Mouse (Mus musculus): ENCODE data around the gene Eaf2. TPM values are rescaled to one million over a fixed set of nuclear protein-coding genes. Genes with fewer than 3 reads are reported as not detected.

Gene Eaf2
- polyA plus RNA-seq, 1 experiment, result 9.2 TPM

DNA sequence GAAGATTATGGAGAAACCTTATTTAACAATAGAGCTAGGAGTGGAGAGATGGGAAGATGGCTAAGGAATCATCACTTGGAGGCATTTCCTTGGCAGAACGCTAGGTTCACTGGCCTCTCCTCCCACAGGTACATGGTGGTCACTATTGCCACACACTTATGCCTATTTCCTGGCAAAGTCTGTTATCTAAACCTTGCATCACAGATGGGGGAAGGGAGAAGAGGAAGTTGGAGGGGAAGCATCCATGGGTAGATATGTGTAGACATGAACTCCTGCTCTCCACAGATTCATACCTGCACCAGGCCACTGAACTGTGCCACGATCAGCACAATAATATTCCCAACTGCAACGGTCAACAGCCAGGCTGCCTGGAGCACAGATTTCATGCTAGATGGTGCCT, 122.8 kb downstream of the Eaf2 start:
- Histone ChIP-seq H3K4me3 (ENCODE audit: insufficient read depth, low read depth, low read length) (no peak overlapping the region), H3K27ac (replicated peaks; ENCODE audit: low read depth, low read length) (no peak overlapping the region), H3K4me1 (ENCODE audit: control insufficient read depth, insufficient read depth, insufficient read length, low read length) (no peaks in the 10 kb centered on the region)

DNA sequence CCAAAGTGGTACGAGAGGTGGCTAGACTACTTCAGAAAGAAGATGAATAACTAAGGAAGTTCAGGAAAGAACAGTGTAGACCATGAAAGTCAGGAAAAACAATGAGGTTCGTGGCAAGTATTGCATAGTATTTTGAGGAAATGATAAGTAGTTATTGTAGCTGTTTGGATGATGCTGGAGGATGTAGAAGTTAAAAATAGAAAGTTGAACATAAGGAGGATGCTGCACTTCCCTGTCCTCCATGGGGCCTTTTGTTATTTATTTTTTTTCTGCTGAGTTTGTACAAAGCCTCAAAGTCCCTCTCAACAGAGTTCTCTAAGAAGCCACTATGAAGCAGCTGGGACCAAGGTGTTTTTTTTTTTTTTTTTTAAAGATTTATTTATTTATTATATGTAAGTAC, 127.0 kb downstream of the Eaf2 start:
- Histone ChIP-seq H3K4me3 (ENCODE audit: insufficient read depth, low read depth, low read length) (no peak overlapping the region), H3K4me1 (ENCODE audit: control insufficient read depth, insufficient read depth, insufficient read length, low read length) (no peaks in the 10 kb centered on the region), H3K27ac (replicated peaks; ENCODE audit: low read depth, low read length) (no peak overlapping the region)

DNA sequence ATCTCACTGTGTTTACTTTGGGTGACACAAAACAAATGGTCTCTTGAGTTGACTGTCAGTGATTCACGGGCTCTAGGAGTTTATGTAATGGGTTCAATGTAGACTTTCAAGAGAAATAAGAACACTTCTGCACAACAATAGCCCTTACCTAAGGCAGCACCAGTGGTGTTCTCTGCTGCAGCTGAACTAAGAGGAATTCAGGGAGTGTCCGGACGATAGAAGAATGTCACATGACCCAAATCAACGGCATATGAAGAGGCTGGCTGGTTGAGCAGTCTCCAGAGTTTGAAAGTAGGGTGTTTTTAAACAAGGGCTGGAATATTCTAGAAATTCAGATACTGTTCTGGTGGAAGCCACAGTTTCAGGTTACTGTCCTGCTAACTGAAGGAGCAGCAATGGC, 127.7 kb downstream of the Eaf2 start:
- no peaks in the 10 kb centered on the region for H3K4me1 ChIP-seq (ENCODE audit: control insufficient read depth, insufficient read depth, insufficient read length, low read length)

DNA sequence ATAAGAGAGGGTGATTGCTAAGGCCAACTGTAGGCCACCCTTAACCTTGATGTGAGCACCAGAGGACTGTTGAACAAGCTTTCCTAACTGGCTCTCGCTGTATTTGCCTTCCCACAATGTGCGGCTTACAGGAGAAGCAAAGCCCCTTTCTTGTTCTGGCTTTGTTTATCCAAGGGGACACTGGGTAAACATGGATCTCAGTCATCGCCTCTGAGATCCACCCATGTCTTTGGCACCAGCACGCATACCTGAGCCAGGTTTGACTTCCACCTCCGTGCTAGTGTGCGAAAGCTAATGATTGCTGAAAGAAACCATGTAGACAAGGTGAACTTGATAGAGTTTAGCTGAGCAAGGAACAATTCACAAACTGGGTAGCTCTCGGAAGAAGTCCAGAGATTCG, 131.2 kb downstream of the Eaf2 start:
- Histone ChIP-seq H3K27ac (replicated peaks; ENCODE audit: low read depth, low read length) (no peak overlapping the region), H3K4me3 (ENCODE audit: insufficient read depth, low read depth, low read length) (no peak overlapping the region), H3K4me1 (ENCODE audit: control insufficient read depth, insufficient read depth, insufficient read length, low read length) (no peaks in the 10 kb centered on the region)

More for the DNA sequence above, 127.7 kb downstream of the Eaf2 start:
- no peak overlapping the region for H3K4me3 ChIP-seq (ENCODE audit: insufficient read depth, low read depth, low read length)
- H3K27ac ChIP-seq (replicated peaks; ENCODE audit: low read depth, low read length), result no peak overlapping the region

Other genes with a start within 250 kb of the Eaf2 start
- 4.8 and 5.0 TPM in 2 replicates for gene Cd86, start 208.9 kb downstream of the Eaf2 start, polyA plus RNA-seq (2012; ENCODE audit: insufficient read depth, insufficient read length, missing spikeins)
- gene Ildr1, start 181.0 kb downstream of the Eaf2 start, polyA plus RNA-seq (2012; ENCODE audit: insufficient read depth, insufficient read length, missing spikeins), result not detected in 2 replicates
- 1.2 and 4.3 TPM in 2 replicates for gene Slc15a2, start 90.0 kb downstream of the Eaf2 start, polyA plus RNA-seq (2012; ENCODE audit: insufficient read depth, insufficient read length, missing spikeins)
- 15.3 and 17.4 TPM in 2 replicates for gene Iqcb1, start 46.6 kb downstream of the Eaf2 start, polyA plus RNA-seq (2012; ENCODE audit: insufficient read depth, insufficient read length, missing spikeins)
- gene Golgb1, start 137 bp upstream of the Eaf2 start, polyA plus RNA-seq (2012; ENCODE audit: insufficient read depth, insufficient read length, missing spikeins), result 18.4 and 23.8 TPM in 2 replicates
- gene Hcls1, start 60.0 kb upstream of the Eaf2 start, polyA plus RNA-seq (2012; ENCODE audit: insufficient read depth, insufficient read length, missing spikeins), result 5.9 and 7.8 TPM in 2 replicates
- gene Fbxo40, start 115.5 kb upstream of the Eaf2 start, polyA plus RNA-seq (2012; ENCODE audit: insufficient read depth, insufficient read length, missing spikeins), result 3.1 and 4.8 TPM in 2 replicates
- not detected in 2 replicates for gene Polq, start 136.8 kb upstream of the Eaf2 start, polyA plus RNA-seq (2012; ENCODE audit: insufficient read depth, insufficient read length, missing spikeins)